Mouse (Mus musculus): ENCODE results near the gene Elovl6. TPM values are rescaled to one million over a fixed set of nuclear protein-coding genes. Genes with fewer than 3 reads are reported as not detected.

The Elovl6 gene
- polyA plus RNA-seq, 1 experiment from 2014 or later: 46.8 TPM

GRCm38 (mm10) chr3:129566013-129566412 is 33.9 kb downstream of the Elovl6 start:
- Histone ChIP-seq H3K4me3 (ENCODE audit: low read depth, low read length) (no peak overlapping the region), H3K27me3 (ENCODE audit: control insufficient read depth, insufficient read depth, low read length) (no peaks in the 10 kb centered on the region), H3K36me3 (ENCODE audit: control insufficient read depth, insufficient read depth, low read length) (no peaks in the 10 kb centered on the region), H3K4me2 (replicated peaks; ENCODE audit: low read depth, low read length) (no peak overlapping the region), H3K9me3 (ENCODE audit: control insufficient read depth, low read length) (no peaks in the 10 kb centered on the region), H3K4me1 (replicated peaks; ENCODE audit: control insufficient read depth, insufficient read depth, low read length) (no peaks in the 10 kb centered on the region), H3K27ac (ENCODE audit: low read depth, low read length) (no peak overlapping the region), H3K9ac (ENCODE audit: low read depth, low read length) (no peak overlapping the region)
- ATAC-seq (ENCODE audit: low FRiP score) (no peak), DNase-seq (ENCODE audit: low spot score) (no peak)
- 87% methylated on average over 2 of the region's 2 CpGs for WGBS

- Histone ChIP-seq H3K4me2 (replicated peaks; ENCODE audit: low read depth, low read length) (no peak overlapping the region), H3K4me1 (replicated peaks; ENCODE audit: control insufficient read depth, insufficient read depth, low read length) (no peaks in the 10 kb centered on the region), H3K4me3 (ENCODE audit: low read depth, low read length) (no peak overlapping the region), H3K9ac (ENCODE audit: low read depth, low read length) (no peak overlapping the region), H3K27me3 (ENCODE audit: control insufficient read depth, insufficient read depth, low read length) (no peaks in the 10 kb centered on the region), H3K27ac (ENCODE audit: low read depth, low read length) (no peak overlapping the region), H3K36me3 (ENCODE audit: control insufficient read depth, insufficient read depth, low read length) (no peaks in the 10 kb centered on the region), H3K9me3 (ENCODE audit: control insufficient read depth, low read length) (no peaks in the 10 kb centered on the region)
- WGBS: 91% methylated on average over 5 of the region's 5 CpGs
- ATAC-seq (ENCODE audit: low FRiP score): no peak
- DNase-seq (ENCODE audit: low spot score): no peak
These were observed 34.7 kb downstream of the Elovl6 start for GRCm38 (mm10) chr3:129566876-129567275.

- DNase-seq (ENCODE audit: low spot score) (no peak), ATAC-seq (ENCODE audit: low FRiP score) (no peak)
- H3K4me1 ChIP-seq (replicated peaks; ENCODE audit: control insufficient read depth, insufficient read depth, low read length): no peaks in the 10 kb centered on the region
- WGBS: 66% methylated on average over 7 of the region's 7 CpGs
- H3K9me3 ChIP-seq (ENCODE audit: control insufficient read depth, low read length): no peaks in the 10 kb centered on the region
- H3K27me3 ChIP-seq (ENCODE audit: control insufficient read depth, insufficient read depth, low read length): no peaks in the 10 kb centered on the region
- H3K9ac ChIP-seq (ENCODE audit: low read depth, low read length): no peak overlapping the region
- H3K36me3 ChIP-seq (ENCODE audit: control insufficient read depth, insufficient read depth, low read length): no peaks in the 10 kb centered on the region
- no peak overlapping the region for H3K4me3 ChIP-seq (ENCODE audit: low read depth, low read length)
- H3K4me2 ChIP-seq (replicated peaks; ENCODE audit: low read depth, low read length): no peak overlapping the region
- no peak overlapping the region for H3K27ac ChIP-seq (ENCODE audit: low read depth, low read length)
These were observed 36.4 kb downstream of the Elovl6 start for GRCm38 (mm10) chr3:129568506-129568905.

GRCm38 (mm10) chr3:129570989-129571388 is 38.8 kb downstream of the Elovl6 start:
- Histone ChIP-seq H3K9me3 (ENCODE audit: control insufficient read depth, low read length) (no peaks in the 10 kb centered on the region), H3K36me3 (ENCODE audit: control insufficient read depth, insufficient read depth, low read length) (no peaks in the 10 kb centered on the region), H3K4me1 (replicated peaks; ENCODE audit: control insufficient read depth, insufficient read depth, low read length) (no peaks in the 10 kb centered on the region), H3K4me3 (ENCODE audit: low read depth, low read length) (no peak overlapping the region), H3K9ac (ENCODE audit: low read depth, low read length) (no peak overlapping the region), H3K4me2 (replicated peaks; ENCODE audit: low read depth, low read length) (no peak overlapping the region), H3K27me3 (ENCODE audit: control insufficient read depth, insufficient read depth, low read length) (no peaks in the 10 kb centered on the region), H3K27ac (ENCODE audit: low read depth, low read length) (no peak overlapping the region)
- 96% methylated on average over 8 of the region's 8 CpGs for WGBS
- ATAC-seq (ENCODE audit: low FRiP score) (no peak), DNase-seq (ENCODE audit: low spot score) (no peak)

GRCm38 (mm10) chr3:129571642-129572041 is 39.5 kb downstream of the Elovl6 start:
- H3K4me3 ChIP-seq (ENCODE audit: low read depth, low read length): no peak overlapping the region
- DNase-seq (ENCODE audit: low spot score) (no peak), ATAC-seq (ENCODE audit: low FRiP score) (no peak)
- H3K4me1 ChIP-seq (replicated peaks; ENCODE audit: control insufficient read depth, insufficient read depth, low read length): no peaks in the 10 kb centered on the region
- 97% methylated on average over 5 of the region's 5 CpGs for WGBS
- no peaks in the 10 kb centered on the region for H3K27me3 ChIP-seq (ENCODE audit: control insufficient read depth, insufficient read depth, low read length)
- H3K9me3 ChIP-seq (ENCODE audit: control insufficient read depth, low read length): no peaks in the 10 kb centered on the region
- H3K36me3 ChIP-seq (ENCODE audit: control insufficient read depth, insufficient read depth, low read length): no peaks in the 10 kb centered on the region
- H3K4me2 ChIP-seq (replicated peaks; ENCODE audit: low read depth, low read length): no peak overlapping the region
- H3K27ac ChIP-seq (ENCODE audit: low read depth, low read length): no peak overlapping the region
- no peak overlapping the region for H3K9ac ChIP-seq (ENCODE audit: low read depth, low read length)

- Histone ChIP-seq H3K4me3 (ENCODE audit: low read depth, low read length) (no peak overlapping the region), H3K9ac (ENCODE audit: low read depth, low read length) (no peak overlapping the region), H3K27me3 (ENCODE audit: control insufficient read depth, insufficient read depth, low read length) (no peaks in the 10 kb centered on the region), H3K36me3 (ENCODE audit: control insufficient read depth, insufficient read depth, low read length) (no peaks in the 10 kb centered on the region), H3K4me1 (replicated peaks; ENCODE audit: control insufficient read depth, insufficient read depth, low read length) (no peaks in the 10 kb centered on the region), H3K9me3 (ENCODE audit: control insufficient read depth, low read length) (no peaks in the 10 kb centered on the region), H3K27ac (ENCODE audit: low read depth, low read length) (no peak overlapping the region), H3K4me2 (replicated peaks; ENCODE audit: low read depth, low read length) (no peak overlapping the region)
- ATAC-seq (ENCODE audit: low FRiP score) (no peak), DNase-seq (ENCODE audit: low spot score) (no peak)
- 64% methylated on average over 4 of the region's 4 CpGs for WGBS
These were observed 40.8 kb downstream of the Elovl6 start for GRCm38 (mm10) chr3:129572959-129573358.

GRCm38 (mm10) chr3:129573609-129574008 is 41.5 kb downstream of the Elovl6 start:
- no peaks in the 10 kb centered on the region for H3K27me3 ChIP-seq (ENCODE audit: control insufficient read depth, insufficient read depth, low read length)
- H3K9me3 ChIP-seq (ENCODE audit: control insufficient read depth, low read length): no peaks in the 10 kb centered on the region
- H3K4me2 ChIP-seq (replicated peaks; ENCODE audit: low read depth, low read length): no peak overlapping the region
- no peak overlapping the region for H3K9ac ChIP-seq (ENCODE audit: low read depth, low read length)
- H3K36me3 ChIP-seq (ENCODE audit: control insufficient read depth, insufficient read depth, low read length): no peaks in the 10 kb centered on the region
- H3K4me3 ChIP-seq (ENCODE audit: low read depth, low read length): no peak overlapping the region
- ATAC-seq (ENCODE audit: low FRiP score): no peak
- no peak overlapping the region for H3K27ac ChIP-seq (ENCODE audit: low read depth, low read length)
- H3K4me1 ChIP-seq (replicated peaks; ENCODE audit: control insufficient read depth, insufficient read depth, low read length): no peaks in the 10 kb centered on the region
- DNase-seq (ENCODE audit: low spot score): no peak
- 87% methylated on average over 4 of the region's 4 CpGs for WGBS

GRCm38 (mm10) chr3:129575086-129575485 is 42.9 kb downstream of the Elovl6 start:
- no peaks in the 10 kb centered on the region for H3K36me3 ChIP-seq (ENCODE audit: control insufficient read depth, insufficient read depth, low read length)
- no peak overlapping the region for H3K4me3 ChIP-seq (ENCODE audit: low read depth, low read length)
- H3K27ac ChIP-seq (ENCODE audit: low read depth, low read length): no peak overlapping the region
- ATAC-seq (ENCODE audit: low FRiP score): no peak
- no peaks in the 10 kb centered on the region for H3K27me3 ChIP-seq (ENCODE audit: control insufficient read depth, insufficient read depth, low read length)
- no peak overlapping the region for H3K9ac ChIP-seq (ENCODE audit: low read depth, low read length)
- DNase-seq (ENCODE audit: low spot score): no peak
- no peaks in the 10 kb centered on the region for H3K4me1 ChIP-seq (replicated peaks; ENCODE audit: control insufficient read depth, insufficient read depth, low read length)
- no peaks in the 10 kb centered on the region for H3K9me3 ChIP-seq (ENCODE audit: control insufficient read depth, low read length)
- WGBS: 94% methylated on average over 4 of the region's 4 CpGs
- H3K4me2 ChIP-seq (replicated peaks; ENCODE audit: low read depth, low read length): no peak overlapping the region

GRCm38 (mm10) chr3:129576522-129576921 is 44.4 kb downstream of the Elovl6 start:
- H3K9me3 ChIP-seq (ENCODE audit: control insufficient read depth, low read length): no peaks in the 10 kb centered on the region
- no peaks in the 10 kb centered on the region for H3K27me3 ChIP-seq (ENCODE audit: control insufficient read depth, insufficient read depth, low read length)
- 91% methylated on average over 6 of the region's 6 CpGs for WGBS
- H3K4me2 ChIP-seq (replicated peaks; ENCODE audit: low read depth, low read length): no peak overlapping the region
- H3K36me3 ChIP-seq (ENCODE audit: control insufficient read depth, insufficient read depth, low read length): no peaks in the 10 kb centered on the region
- H3K27ac ChIP-seq (ENCODE audit: low read depth, low read length): no peak overlapping the region
- H3K9ac ChIP-seq (ENCODE audit: low read depth, low read length): no peak overlapping the region
- DNase-seq (ENCODE audit: low spot score) (no peak), ATAC-seq (ENCODE audit: low FRiP score) (no peak)
- no peak overlapping the region for H3K4me3 ChIP-seq (ENCODE audit: low read depth, low read length)
- no peaks in the 10 kb centered on the region for H3K4me1 ChIP-seq (replicated peaks; ENCODE audit: control insufficient read depth, insufficient read depth, low read length)
